Mouse (Mus musculus): Measurements from ENCODE around the gene Cyp4f13.
A peak's percentile ranks its signal among the peaks of the same experiment; 100 is the strongest.

Cyp4f13 gene

DNA sequence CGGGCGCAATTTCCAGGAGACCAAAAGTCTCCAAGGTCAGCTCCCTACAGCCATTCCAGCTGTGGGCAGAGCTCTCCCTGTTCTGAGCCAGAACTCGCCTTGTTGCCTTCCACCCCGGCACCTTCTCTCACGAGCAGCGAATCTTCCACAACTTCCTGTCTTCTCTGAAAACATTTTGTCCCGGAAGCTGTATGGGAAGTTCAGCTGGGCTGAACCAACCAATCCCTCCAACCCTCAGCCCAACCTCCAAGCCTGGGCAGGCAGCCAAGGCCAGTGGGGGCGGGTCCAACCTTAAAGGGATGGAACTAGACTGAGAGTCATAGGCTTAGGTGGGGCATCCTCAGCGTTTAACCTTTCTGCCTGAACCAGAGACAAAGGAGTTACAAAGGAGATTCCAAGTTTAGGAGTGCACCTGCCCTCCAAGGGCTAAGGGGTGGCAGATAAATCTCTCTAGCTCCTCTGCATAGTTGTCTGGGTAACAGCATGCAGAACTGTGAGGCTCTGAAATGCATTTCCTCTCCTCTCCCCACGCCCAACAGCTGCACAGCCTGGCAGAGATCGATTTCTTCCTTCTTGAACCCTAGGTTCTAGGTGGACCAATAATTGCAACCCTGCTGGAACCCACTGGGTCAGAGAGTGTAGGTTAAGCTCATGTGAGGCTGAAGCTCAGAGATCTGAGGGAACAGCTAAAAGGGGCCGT, at the start of gene Cyp4f13:
Cyp4f13 (minus strand) TSS at position 188 of the 700 bp plus-strand sequence.
- peak; percentile 24 for DNase-seq (ENCODE audit: low read depth, low spot score)

DNA sequence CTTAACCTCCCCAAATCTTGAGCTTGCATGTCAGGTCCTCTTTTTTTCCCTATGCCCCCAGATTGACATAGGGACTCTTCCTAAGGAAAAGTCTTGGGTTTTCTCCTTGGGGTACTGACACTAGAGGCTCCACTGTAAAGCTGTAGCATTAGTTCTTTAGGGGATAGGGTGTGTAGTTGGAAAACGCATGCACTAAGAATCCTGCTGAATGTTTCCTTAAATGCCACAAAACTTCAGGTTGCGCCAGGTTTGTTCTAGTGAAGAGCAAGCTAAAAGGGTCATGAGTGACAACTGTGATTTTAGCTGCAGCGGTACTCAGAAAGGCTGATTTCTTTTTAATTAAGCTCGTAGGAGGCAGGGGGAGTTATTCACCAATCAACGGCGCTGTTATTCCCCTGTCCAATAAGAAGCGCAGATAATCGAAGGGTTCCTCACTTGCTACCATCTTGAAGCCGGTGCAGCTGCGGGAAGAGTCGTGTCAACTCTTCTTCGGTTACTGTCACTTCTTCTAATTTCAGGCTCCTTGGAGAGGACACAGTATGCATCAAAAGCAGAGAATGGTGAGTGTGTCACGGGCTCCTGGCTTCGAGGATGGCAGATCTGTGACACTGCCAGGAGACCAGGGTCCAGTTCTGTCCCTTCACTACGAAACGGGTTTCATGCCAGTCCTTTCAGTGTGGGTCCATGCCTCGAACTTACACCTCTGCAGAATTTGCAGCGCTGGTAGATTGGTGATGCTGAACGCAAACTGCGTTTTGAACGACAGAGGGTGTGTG, 45.7 kb upstream of the Cyp4f13 start, which contains the start of gene Zfp952:
Zfp952 (plus strand) TSS at position 431 of the 776 bp plus-strand sequence.
- peak; percentile 90 for DNase-seq (ENCODE audit: low read depth, low spot score)

DNA sequence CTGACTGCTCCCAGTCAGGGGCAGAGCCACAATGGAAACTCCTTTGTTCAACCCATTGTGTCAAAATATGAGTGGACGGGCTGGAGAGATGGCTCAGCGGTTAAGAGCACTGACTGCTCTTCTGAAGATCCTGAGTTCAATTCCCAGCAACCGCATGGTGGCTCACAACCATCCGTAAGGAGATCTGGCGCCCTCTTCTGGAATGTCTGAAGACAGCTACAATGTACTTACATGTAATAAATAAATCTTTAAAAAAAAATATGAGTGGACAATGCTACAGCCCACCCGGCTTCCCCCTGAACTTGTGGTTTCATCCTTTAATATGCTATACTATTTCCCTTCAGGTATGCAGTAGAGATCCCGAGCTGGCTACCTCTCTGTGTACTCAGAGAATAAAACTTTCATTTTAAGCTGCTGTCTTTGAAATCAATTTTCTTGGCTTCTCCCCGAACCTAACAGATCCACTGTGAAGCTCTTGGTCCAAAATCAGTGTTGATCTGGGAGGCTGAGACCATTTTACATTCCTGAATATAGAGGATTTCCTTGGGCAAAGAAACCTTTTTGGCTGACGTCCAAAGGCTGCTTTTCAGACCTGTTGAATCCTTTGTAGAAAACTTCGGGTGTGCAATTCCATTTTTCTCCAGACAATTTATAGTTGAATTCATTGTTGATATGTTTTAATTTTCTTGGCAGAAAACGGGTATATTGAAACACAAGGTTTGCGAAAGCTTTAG, 44.9 kb upstream of the Cyp4f13 start:
- DNase-seq (ENCODE audit: low read depth, low spot score): no peak

GRCm38 (mm10) chr17:32986301-32986700, 39.1 kb upstream of the Cyp4f13 start:
- no peak for DNase-seq (ENCODE audit: low read depth, low spot score)

DNA sequence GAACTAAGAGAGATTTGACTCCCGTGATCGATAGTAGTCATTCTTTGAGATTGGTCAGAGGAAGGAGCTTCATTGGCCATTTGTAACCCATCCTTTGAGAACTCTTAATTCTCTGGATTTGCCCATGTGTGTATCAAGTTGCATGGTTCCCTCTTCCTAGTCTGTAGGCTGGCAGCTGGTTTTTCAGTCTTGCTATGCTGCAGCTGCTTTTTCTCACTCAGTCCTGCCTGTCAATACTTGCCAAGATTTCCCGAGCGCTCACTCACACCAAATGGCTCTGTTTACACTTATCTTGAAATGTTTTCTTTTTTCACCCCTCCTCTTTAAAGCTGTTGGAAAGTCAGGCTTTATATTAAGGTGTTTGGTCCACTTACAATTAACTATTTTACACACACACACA, 34.2 kb upstream of the Cyp4f13 start:
- no peak for DNase-seq (ENCODE audit: low read depth, low spot score)

DNA sequence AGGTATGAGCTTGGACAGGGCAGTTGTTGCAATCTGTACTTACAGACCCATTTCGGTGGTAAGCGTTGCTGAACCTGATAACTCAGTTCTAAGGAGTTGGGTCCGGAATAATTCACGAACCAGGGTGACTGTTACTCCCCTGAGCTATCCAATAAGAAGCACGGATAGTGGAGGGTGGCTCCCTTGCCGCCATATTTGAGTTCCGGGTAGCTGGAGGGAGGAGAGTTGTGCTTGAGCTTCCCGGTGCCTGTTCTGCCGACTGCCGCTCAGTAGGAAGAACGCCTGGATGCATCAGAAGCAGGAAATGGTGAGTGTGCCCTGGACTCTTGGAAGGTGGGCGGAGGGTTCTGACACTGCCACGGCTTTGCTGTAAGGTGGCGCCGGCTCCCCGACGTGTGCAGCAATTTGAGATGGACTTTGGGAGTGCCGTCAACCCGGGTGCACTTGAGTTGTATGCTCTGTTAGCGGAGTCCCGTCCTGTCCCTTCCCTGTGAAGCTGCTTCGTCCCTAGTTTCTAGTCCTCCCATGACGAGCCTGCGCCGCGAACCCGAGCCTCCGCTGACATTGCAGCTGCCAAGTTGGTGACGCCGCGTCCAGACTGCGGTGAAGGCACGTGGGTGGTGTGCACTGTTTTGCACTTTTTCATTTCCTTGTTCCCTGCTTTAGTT, 18.6 kb upstream of the Cyp4f13 start, which contains the start of gene Zfp472:
Zfp472 (plus strand) TSS at position 192 of the 668 bp plus-strand sequence.
- DNase-seq (ENCODE audit: low read depth, low spot score): peak; percentile 92

GRCm38 (mm10) chr17:32965253-32965622, 18.0 kb upstream of the Cyp4f13 start:
- peak; percentile 11 for DNase-seq (ENCODE audit: low read depth, low spot score)

DNA sequence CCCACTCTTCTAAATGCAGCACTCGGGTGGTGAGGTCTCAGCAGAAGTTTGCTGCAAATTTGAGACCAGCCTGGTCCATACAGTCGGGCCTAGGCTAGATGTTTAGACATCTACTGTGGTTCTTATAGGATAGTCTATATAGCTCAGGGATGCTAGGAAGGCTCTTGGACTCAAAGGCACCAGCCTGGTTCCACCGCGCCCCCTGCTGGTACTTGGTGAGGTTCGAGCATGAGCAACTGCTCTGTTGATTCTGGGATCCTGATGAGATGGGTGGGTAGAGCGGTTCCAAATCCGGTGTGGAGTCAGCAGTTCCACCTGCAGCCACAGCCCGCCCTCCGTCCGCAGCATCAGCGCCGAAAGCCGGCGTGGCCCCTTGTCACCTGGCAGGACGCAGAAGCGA, 4.2 kb upstream of the Cyp4f13 start:
- peak; percentile 53 for DNase-seq (ENCODE audit: low read depth, low spot score)

DNA sequence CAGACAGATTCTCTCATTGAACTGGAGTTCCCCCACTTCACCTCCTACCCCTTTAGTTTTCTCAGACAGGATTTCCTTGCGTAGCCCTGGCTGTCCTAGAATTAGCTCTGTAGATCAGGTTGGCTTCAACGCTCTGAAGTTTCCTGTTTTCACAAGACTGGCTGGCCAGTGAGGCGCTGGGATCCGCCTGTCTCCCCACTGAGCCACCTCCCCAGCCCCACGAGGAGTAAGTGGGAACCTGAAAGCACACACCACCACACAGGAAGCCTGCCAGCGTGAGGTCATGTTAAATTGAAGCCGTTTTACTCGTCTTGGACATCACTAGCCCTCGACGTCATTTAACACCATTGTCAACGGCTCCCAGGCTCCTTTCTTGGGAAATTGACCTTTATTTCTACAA, 3.8 kb upstream of the Cyp4f13 start:
- no peak for DNase-seq (ENCODE audit: low read depth, low spot score)

GRCm38 (mm10) chr17:32950136-32950535, 2.9 kb upstream of the Cyp4f13 start:
- DNase-seq (ENCODE audit: low read depth, low spot score): no peak

DNA sequence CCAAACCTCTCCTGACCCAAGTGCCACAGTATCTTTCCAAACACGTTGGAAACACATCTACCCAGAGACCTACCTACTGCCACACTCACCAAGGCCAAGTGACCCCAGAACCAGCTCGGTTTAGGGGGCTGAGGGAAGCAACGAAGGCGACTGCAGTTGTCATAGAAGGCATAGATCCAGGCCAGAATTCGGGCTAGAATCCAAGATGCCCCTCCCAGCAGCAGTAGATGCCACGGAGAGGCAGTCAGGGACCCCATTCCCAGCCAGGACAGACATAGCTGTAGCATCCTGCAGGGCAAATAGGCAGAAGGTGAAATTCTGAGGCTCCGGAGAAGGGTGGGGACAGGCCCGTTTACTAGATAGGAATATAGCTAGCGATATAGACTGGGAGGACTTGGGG, 486 bp downstream of the Cyp4f13 start:
- DNase-seq (ENCODE audit: low read depth, low spot score): no peak

- DNase-seq (ENCODE audit: low read depth, low spot score): no peak
Observed at GRCm38 (mm10) chr17:32944402-32945035, 2.7 kb downstream of the Cyp4f13 start.

- no peak for DNase-seq (ENCODE audit: low read depth, low spot score)
Observed at GRCm38 (mm10) chr17:32943661-32944060, 3.5 kb downstream of the Cyp4f13 start.

DNA sequence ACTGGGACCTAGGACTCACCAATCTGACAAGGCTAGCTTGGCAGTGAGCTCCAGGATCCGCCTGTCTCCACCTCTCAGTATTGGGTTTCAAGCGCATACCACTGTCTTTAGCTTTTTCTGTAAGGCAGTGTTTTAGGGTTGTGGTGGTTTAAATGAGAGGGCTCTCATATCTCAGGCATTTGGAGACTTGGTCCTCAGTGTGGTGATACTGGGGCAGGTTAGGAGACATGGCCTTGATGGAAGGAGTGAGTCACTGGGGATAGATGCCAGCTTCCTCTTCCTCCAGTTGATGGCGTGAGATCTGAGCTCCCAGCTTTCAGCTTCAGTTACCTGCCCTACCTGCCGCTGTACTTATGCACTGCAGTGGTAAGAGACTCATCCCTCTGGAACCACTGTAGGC, 7.4 kb downstream of the Cyp4f13 start:
- no peak for DNase-seq (ENCODE audit: low read depth, low spot score)

- DNase-seq (ENCODE audit: low read depth, low spot score): no peak
Observed at GRCm38 (mm10) chr17:32927803-32928202, 19.4 kb downstream of the Cyp4f13 start.

- DNase-seq (ENCODE audit: low read depth, low spot score): peak; percentile 37
Observed at GRCm38 (mm10) chr17:32924658-32925312, 22.4 kb downstream of the Cyp4f13 start.

GRCm38 (mm10) chr17:32923681-32924080, 23.5 kb downstream of the Cyp4f13 start:
- no peak for DNase-seq (ENCODE audit: low read depth, low spot score)

DNA sequence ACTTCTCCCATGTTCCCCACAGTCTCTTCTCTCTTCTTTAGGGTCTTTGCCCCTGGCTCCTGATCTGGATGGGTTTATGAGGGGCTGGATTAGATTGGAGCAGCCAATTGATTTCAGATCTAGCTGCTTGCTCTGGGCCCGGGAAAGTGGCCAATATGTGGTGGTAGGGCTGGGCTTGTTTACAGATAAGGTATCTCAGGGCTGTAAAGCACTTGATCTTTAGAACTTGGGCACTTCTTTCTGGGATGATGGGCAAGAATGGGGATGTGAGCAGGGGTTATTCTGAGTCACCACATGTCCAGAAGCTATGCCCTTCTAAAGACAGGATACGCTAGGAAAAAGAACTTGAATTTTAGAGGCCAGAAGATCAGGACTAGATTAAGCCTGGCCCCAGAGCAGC, 28.1 kb downstream of the Cyp4f13 start:
- no peak for DNase-seq (ENCODE audit: low read depth, low spot score)

GRCm38 (mm10) chr17:32917131-32917530, 30.1 kb downstream of the Cyp4f13 start, which contains the start of gene Cyp4f14:
Gene Cyp4f14, minus strand, starts transcription at chr17:32917342.
- no peak for DNase-seq (ENCODE audit: low read depth, low spot score)

DNA sequence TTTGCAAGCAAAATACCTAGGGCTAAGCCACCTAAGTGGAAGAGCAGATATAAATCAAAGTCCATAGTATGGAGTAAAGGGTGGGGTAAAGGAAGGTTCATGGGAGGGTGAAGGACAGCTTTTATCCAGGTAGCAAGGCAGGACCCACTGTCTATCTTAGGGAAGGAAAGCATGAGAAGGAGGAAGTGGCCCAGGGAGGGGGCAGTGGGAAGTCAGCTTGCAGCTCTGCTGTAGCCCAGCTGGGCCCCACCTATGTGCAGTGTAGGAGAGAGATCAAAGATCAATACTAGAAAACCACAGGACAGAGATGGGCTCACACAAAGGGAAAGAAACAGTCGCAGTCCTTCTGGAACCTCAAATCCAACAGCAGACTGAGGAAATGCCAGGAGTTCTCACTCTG, 31.1 kb downstream of the Cyp4f13 start:
- no peak for DNase-seq (ENCODE audit: low read depth, low spot score)

- no peak for DNase-seq (ENCODE audit: low read depth, low spot score)
Observed at GRCm38 (mm10) chr17:32906172-32906571, 41.0 kb downstream of the Cyp4f13 start.
